Mouse (Mus musculus): ENCODE measurements around the gene Usp20. TPM values are rescaled to one million over a fixed set of nuclear protein-coding genes. Genes with fewer than 3 reads are reported as not detected.
"Not testable (repeated sequence)": the region's sequence is repeated elsewhere in the genome, so short reads cannot be mapped to it uniquely, and the experiment has no call there.

Usp20 gene
- total and polyA plus RNA-seq, 2 experiments from 2014 or later: 32.5 to 36.6 TPM

- Histone ChIP-seq H3K9ac (replicated peaks; ENCODE audit: low read length, poor library complexity, severe bottlenecking) (no peak overlapping the region), H3K4me1 (ENCODE audit: insufficient read depth, low read length) (no peaks in the 10 kb centered on the region), H3K36me3 (ENCODE audit: insufficient read depth, low read length) (no peaks in the 10 kb centered on the region), H3K4me3 (ENCODE audit: low read depth, low read length) (no peak overlapping the region), H3K9me3 (ENCODE audit: low read length) (no peaks in the 10 kb centered on the region), H3K4me2 (ENCODE audit: low read depth, low read length, poor library complexity, severe bottlenecking) (no peak overlapping the region), H3K27me3 (ENCODE audit: insufficient read depth, low read length) (no peaks in the 10 kb centered on the region), H3K27ac (ENCODE audit: low read depth, low read length) (no peak overlapping the region)
- no peak for ATAC-seq (ENCODE audit: low FRiP score)
- no peak for DNase-seq (ENCODE audit: low spot score)
- no peak for TF ChIP-seq CTCF (IDR thresholded peaks at IDR 0.05)
- WGBS: 86% methylated on average over 5 of the region's 5 CpGs
Measured at GRCm38 (mm10) chr2:30941586-30941985, 40.5 kb upstream of the Usp20 start.

- WGBS: 50% methylated on average over 7 of the region's 7 CpGs
- DNase-seq (ENCODE audit: low spot score); H3K4me3 ChIP-seq (ENCODE audit: low read depth, low read length); H3K9ac ChIP-seq (replicated peaks; ENCODE audit: low read length, poor library complexity, severe bottlenecking); H3K36me3 ChIP-seq (ENCODE audit: insufficient read depth, low read length); H3K4me2 ChIP-seq (ENCODE audit: low read depth, low read length, poor library complexity, severe bottlenecking); ATAC-seq (ENCODE audit: low FRiP score); H3K27me3 ChIP-seq (ENCODE audit: insufficient read depth, low read length); H3K9me3 ChIP-seq (ENCODE audit: low read length); H3K4me1 ChIP-seq (ENCODE audit: insufficient read depth, low read length); H3K27ac ChIP-seq (ENCODE audit: low read depth, low read length): not testable (repeated sequence)
Measured at GRCm38 (mm10) chr2:30942116-30942515, 40.0 kb upstream of the Usp20 start.

GRCm38 (mm10) chr2:30942603-30943011, 39.5 kb upstream of the Usp20 start:
- no peaks in the 10 kb centered on the region for H3K27me3 ChIP-seq (ENCODE audit: insufficient read depth, low read length)
- H3K4me2 ChIP-seq (ENCODE audit: low read depth, low read length, poor library complexity, severe bottlenecking): peak overlapping the region; percentile 29
- WGBS: 31% methylated on average over 16 of the region's 16 CpGs
- H3K9ac ChIP-seq (replicated peaks; ENCODE audit: low read length, poor library complexity, severe bottlenecking): no peak overlapping the region
- no peaks in the 10 kb centered on the region for H3K36me3 ChIP-seq (ENCODE audit: insufficient read depth, low read length)
- TF ChIP-seq CTCF (IDR thresholded peaks at IDR 0.05): peak; percentile 94
- H3K4me3 ChIP-seq (ENCODE audit: low read depth, low read length): peak overlapping the region; percentile 21; the same call in 1 of the 2 replicates
- ATAC-seq (ENCODE audit: low FRiP score) (no peak), DNase-seq (ENCODE audit: low spot score) (peak; percentile 83)
- H3K27ac ChIP-seq (ENCODE audit: low read depth, low read length): no peak overlapping the region
- H3K9me3 ChIP-seq (ENCODE audit: low read length): no peaks in the 10 kb centered on the region
- no peaks in the 10 kb centered on the region for H3K4me1 ChIP-seq (ENCODE audit: insufficient read depth, low read length)

- no peaks in the 10 kb centered on the region for H3K9me3 ChIP-seq (ENCODE audit: low read length)
- H3K4me3 ChIP-seq (ENCODE audit: low read depth, low read length): peak overlapping the region; percentile 82
- peak overlapping the region; percentile 67 for H3K27ac ChIP-seq (ENCODE audit: low read depth, low read length)
- H3K4me1 ChIP-seq (ENCODE audit: insufficient read depth, low read length): peaks cover 13% of the 10 kb centered on the region
- WGBS: 29% methylated on average over 5 of the region's 5 CpGs
- ATAC-seq (ENCODE audit: low FRiP score) (no peak; the same call in 1 of the 2 replicates), DNase-seq (ENCODE audit: low spot score) (no peak)
- H3K9ac ChIP-seq (replicated peaks; ENCODE audit: low read length, poor library complexity, severe bottlenecking): peak overlapping the region; percentile 20; the same call in 1 of the 2 replicates
- H3K4me2 ChIP-seq (ENCODE audit: low read depth, low read length, poor library complexity, severe bottlenecking): peak overlapping the region; percentile 79
- TF ChIP-seq CTCF (IDR thresholded peaks at IDR 0.05): no peak
- peaks cover 22% of the 10 kb centered on the region for H3K36me3 ChIP-seq (ENCODE audit: insufficient read depth, low read length)
- no peaks in the 10 kb centered on the region for H3K27me3 ChIP-seq (ENCODE audit: insufficient read depth, low read length)
Measured at GRCm38 (mm10) chr2:30952457-30952823, 29.6 kb upstream of the Usp20 start.

GRCm38 (mm10) chr2:30952824-30953490, 29.1 kb upstream of the Usp20 start, which contains the start of gene Tor1b:
TSS of gene Tor1b (plus strand) at chr2:30952959.
- H3K27ac ChIP-seq (ENCODE audit: low read depth, low read length): peak within 1 kb of the TSS; percentile 67
- H3K4me3 ChIP-seq (ENCODE audit: low read depth, low read length): peak within 1 kb of the TSS; percentile 82
- WGBS: under 1% methylated on average over 57 of the region's 60 CpGs
- ATAC-seq (ENCODE audit: low FRiP score): peak; percentile 92
- DNase-seq (ENCODE audit: low spot score): peak; percentile 97
- H3K36me3 ChIP-seq (ENCODE audit: insufficient read depth, low read length): peaks cover 27% of the 10 kb centered on the region
- peak within 1 kb of the TSS; percentile 79 for H3K9ac ChIP-seq (replicated peaks; ENCODE audit: low read length, poor library complexity, severe bottlenecking)
- peak within 1 kb of the TSS; percentile 79 for H3K4me2 ChIP-seq (ENCODE audit: low read depth, low read length, poor library complexity, severe bottlenecking)
- H3K27me3 ChIP-seq (ENCODE audit: insufficient read depth, low read length): no peaks in the 10 kb centered on the region
- peaks cover 13% of the 10 kb centered on the region for H3K4me1 ChIP-seq (ENCODE audit: insufficient read depth, low read length)
- TF ChIP-seq CTCF (IDR thresholded peaks at IDR 0.05): peak; percentile 51
- no peaks in the 10 kb centered on the region for H3K9me3 ChIP-seq (ENCODE audit: low read length)

GRCm38 (mm10) chr2:30954797-30955196, 27.3 kb upstream of the Usp20 start:
- peak; percentile 15 for TF ChIP-seq CTCF (IDR thresholded peaks at IDR 0.05)
- H3K27me3 ChIP-seq (ENCODE audit: insufficient read depth, low read length): no peaks in the 10 kb centered on the region
- H3K4me2 ChIP-seq (ENCODE audit: low read depth, low read length, poor library complexity, severe bottlenecking): peak overlapping the region; percentile 79; the same call in 1 of the 2 replicates
- H3K36me3 ChIP-seq (ENCODE audit: insufficient read depth, low read length): peaks cover 45% of the 10 kb centered on the region
- no peak overlapping the region for H3K4me3 ChIP-seq (ENCODE audit: low read depth, low read length)
- no peak for DNase-seq (ENCODE audit: low spot score)
- H3K9ac ChIP-seq (replicated peaks; ENCODE audit: low read length, poor library complexity, severe bottlenecking): 0 out of 2 replicates have a peak overlapping the region, but pooled peaks have one; percentile 79
- WGBS: 71% methylated on average over 6 of the region's 6 CpGs
- no peak overlapping the region for H3K27ac ChIP-seq (ENCODE audit: low read depth, low read length)
- H3K4me1 ChIP-seq (ENCODE audit: insufficient read depth, low read length): peaks cover 13% of the 10 kb centered on the region
- no peak for ATAC-seq (ENCODE audit: low FRiP score)
- H3K9me3 ChIP-seq (ENCODE audit: low read length): no peaks in the 10 kb centered on the region
